In the genomic region with DNA sequence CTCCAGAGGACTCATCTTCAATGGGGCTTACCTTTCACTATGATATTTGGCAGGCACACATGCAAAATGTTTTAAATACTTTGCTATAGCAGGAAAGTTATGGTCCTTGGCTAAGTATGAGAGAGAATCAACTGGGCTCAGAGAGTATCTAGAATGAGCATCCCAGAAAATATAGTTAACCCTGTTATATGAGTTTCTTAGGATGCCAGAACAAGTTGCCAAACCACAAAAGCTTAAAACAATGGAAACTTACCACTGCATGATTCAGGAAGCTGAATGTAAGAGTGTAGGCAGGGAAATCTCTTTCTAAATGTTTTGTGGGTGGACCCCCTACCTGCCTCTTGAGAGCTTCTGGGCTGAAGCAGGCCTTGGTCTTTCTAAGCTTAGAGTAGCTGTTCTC, we compare ENCODE assay signal across 22 mouse cellular contexts.
DNase-seq lines count a peak whose midpoint lies in the region; TF ChIP-seq lines count a peak whose summit lies in the region.
"Had no signal": no experiment of that assay in that cellular context is flagged by ENCODE, and none has a peak within 500 bp of the region (broad histone marks: within the 10 kb centered on the region; RNA-seq: fewer than 3 reads in every experiment).

No protein-coding gene starts in this region.

- no peak for DNase-seq in layer of hippocampus, adult 2 months (ENCODE audit: low spot score in 2 of 2)
- DNase-seq in layer of hippocampus, postnatal 10 days (ENCODE audit: low spot score in 2 of 2): no peak
- DNase-seq in 3T3-L1 (ENCODE audit: low read depth, low spot score) (peak; percentile 75), NIH3T3 (ENCODE audit: low read depth) (peak; percentile 30)
- no peak for DNase-seq in frontal cortex, adult 2 months (ENCODE audit: extremely low spot score in 1 of 2, low spot score in 1 of 2)
- no peak for DNase-seq in adrenal gland, postnatal 4 days (ENCODE audit: low spot score in 2 of 2)
- DNase-seq: adrenal gland, postnatal 10 days; adrenal gland, postnatal 36 days; cerebellum, adult 11-12 months; cerebellum, adult 8-10 months; cerebellum, postnatal 10 days; cerebellum, postnatal 36 days; gastrocnemius, postnatal 10 days; gastrocnemius, postnatal 36 days; heart, adult 11 months had no signal

- H3K4me3 ChIP-seq in layer of hippocampus, adult 2 months: no peak overlapping the region
- H3K4me3 ChIP-seq in cortical plate, adult 2 months (ENCODE audit: insufficient read depth, low read length): no peak overlapping the region
- H3K4me3 ChIP-seq: embryonic facial prominence, embryonic 12.5 days; erythroblast, embryonic 14.5 days; forebrain, embryonic 12.5 days; forebrain, embryonic 15.5 days; hindbrain, embryonic 12.5 days; hindbrain, embryonic 15.5 days had no signal

- no peak for TF ChIP-seq CTCF in layer of hippocampus, adult 2 months (conservative IDR thresholded peaks at IDR 0.05)
- no peak for TF ChIP-seq CTCF in cortical plate, adult 2 months (IDR thresholded peaks at IDR 0.05; ENCODE audit: extremely low read depth, insufficient read depth, low read length)

- no peak for TF ChIP-seq POLR2A in cortical plate, adult 2 months (IDR thresholded peaks at IDR 0.05; ENCODE audit: extremely low read depth, insufficient read depth, low read length)

- peaks cover 10% of the 10 kb centered on the region for H3K4me1 ChIP-seq in cortical plate, adult 2 months (ENCODE audit: control insufficient read depth, insufficient read depth, low read length)
- H3K4me1 ChIP-seq: embryonic facial prominence, embryonic 12.5 days; hindbrain, embryonic 12.5 days had no signal

- peak overlapping the region; percentile 85 for H3K27ac ChIP-seq in layer of hippocampus, adult 2 months
- peak overlapping the region; percentile 77; the same call in 1 of the 2 replicates for H3K27ac ChIP-seq in cortical plate, adult 2 months (ENCODE audit: insufficient read depth, low read length)
- H3K27ac ChIP-seq: embryonic facial prominence, embryonic 12.5 days; forebrain, embryonic 12.5 days; forebrain, embryonic 15.5 days; hindbrain, embryonic 12.5 days; hindbrain, embryonic 15.5 days had no signal

Comparison
In these comparisons a context has a peak if more than half of its experiments do, and no peak if none do; other contexts are left out.
1. DNase-seq: peak in 3T3-L1 (single experiment) and NIH3T3 (single experiment); none in layer of hippocampus, adult 2 months (0 of 2), layer of hippocampus, postnatal 10 days (0 of 2), frontal cortex, adult 2 months (0 of 2) and adrenal gland, postnatal 4 days (0 of 2).